Mouse (Mus musculus) lung, postnatal 4 days (tissue): ENCODE results near the gene Kcnab2.

Source experiments
- DNase-seq, 2 experiments: peaks; one replicate each; pipeline ENCODE4 v3.0.0; 2021

Gene Kcnab2

GRCm38 (mm10) chr4:152382528-152383252 is 95.0 kb downstream of the Kcnab2 start:
- no peak for DNase-seq

GRCm38 (mm10) chr4:152365228-152365627 is 112.4 kb downstream of the Kcnab2 start:
- no peak for DNase-seq

- no peak for DNase-seq
These were observed 115.5 kb downstream of the Kcnab2 start for GRCm38 (mm10) chr4:152362180-152362579.

GRCm38 (mm10) chr4:152360855-152361254 is 116.8 kb downstream of the Kcnab2 start:
- DNase-seq = peak; percentile 45 to 51

- DNase-seq = no peak
These were observed 118.0 kb downstream of the Kcnab2 start for GRCm38 (mm10) chr4:152359700-152360099.

GRCm38 (mm10) chr4:152355672-152356071 is 122.0 kb downstream of the Kcnab2 start:
- DNase-seq = no peak

- DNase-seq = peak in 1 of 2 experiments; percentile 25
These were observed 123.6 kb downstream of the Kcnab2 start for GRCm38 (mm10) chr4:152353886-152354637.

- peak in 1 of 2 experiments; percentile 41 for DNase-seq
These were observed 126.0 kb downstream of the Kcnab2 start for GRCm38 (mm10) chr4:152351422-152352305.

- DNase-seq = no peak
These were observed 126.8 kb downstream of the Kcnab2 start for GRCm38 (mm10) chr4:152350722-152351421.

- DNase-seq = no peak
These were observed 127.8 kb downstream of the Kcnab2 start for GRCm38 (mm10) chr4:152349837-152350381.

- peak; percentile 71 to 79 for DNase-seq
These were observed 132.4 kb downstream of the Kcnab2 start for GRCm38 (mm10) chr4:152345120-152345889.

- peak in 1 of 2 experiments; percentile 25 for DNase-seq
These were observed 133.0 kb downstream of the Kcnab2 start for GRCm38 (mm10) chr4:152344651-152345050.

GRCm38 (mm10) chr4:152343296-152343695 is 134.4 kb downstream of the Kcnab2 start:
- peak in 1 of 2 experiments; percentile 32 for DNase-seq
